Mouse (Mus musculus) heart, postnatal 14 days (tissue): ENCODE measurements around the gene Xpo5. TPM values are rescaled to one million over a fixed set of nuclear protein-coding genes. Genes with fewer than 3 reads are reported as not detected.
A peak's percentile ranks its signal among the peaks of the same experiment; 100 is the strongest.

Experiments
- DNase-seq, 2 experiments: peaks; one replicate each; pipeline ENCODE4 v3.0.0; 2021 to 2022
- intact Hi-C: fragments of 180-260 bp; cut with DNase I; formaldehyde crosslinking; loops from one replicate; pipeline ENCODE4 v1.15.1; 2025
- microRNA-seq, 2 experiments: library from miRNA; unstranded; fragments of <30 nt; microRNA quantifications; one replicate each; pipeline ENCODE4 v1.2.0; 2021 to 2022
- total RNA-seq, 2 experiments: library from RNA; stranded (reverse); gene quantifications; 2 replicates each; pipeline ENCODE4 v1.2.3; 2021

Gene Xpo5
- total RNA-seq, 2 experiments from 2014 or later, result 18.7 to 20.6 TPM

GRCm38 (mm10) chr17:46275506-46275905 lies 72.9 kb downstream of the Xpo5 start:
- no peak for DNase-seq
- intact Hi-C loops, result no loop called here

DNA sequence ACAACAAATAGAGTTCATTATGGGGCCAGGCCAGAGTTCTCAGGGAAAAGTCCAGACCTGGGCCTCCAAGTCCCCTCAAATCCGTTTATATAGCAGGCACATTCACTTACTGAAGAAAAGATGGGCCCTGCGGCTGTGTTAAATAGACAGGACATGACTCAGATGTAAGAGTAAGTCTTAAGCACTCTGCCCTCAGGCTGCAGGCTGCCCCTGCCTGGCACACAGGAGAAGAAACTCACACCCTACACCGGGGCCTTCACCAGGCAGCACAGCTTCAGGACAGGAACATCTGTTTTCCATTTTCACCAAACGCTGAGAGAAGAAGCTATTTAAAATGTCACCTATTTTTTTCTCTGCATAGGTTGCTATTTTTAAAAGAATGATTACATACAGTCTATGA lies 75.0 kb downstream of the Xpo5 start:
- intact Hi-C loops, result no loop called here
- no peak for DNase-seq

- DNase-seq, result no peak
- intact Hi-C loops, result no loop called here
Measured at GRCm38 (mm10) chr17:46278011-46278765, 75.6 kb downstream of the Xpo5 start.

DNA sequence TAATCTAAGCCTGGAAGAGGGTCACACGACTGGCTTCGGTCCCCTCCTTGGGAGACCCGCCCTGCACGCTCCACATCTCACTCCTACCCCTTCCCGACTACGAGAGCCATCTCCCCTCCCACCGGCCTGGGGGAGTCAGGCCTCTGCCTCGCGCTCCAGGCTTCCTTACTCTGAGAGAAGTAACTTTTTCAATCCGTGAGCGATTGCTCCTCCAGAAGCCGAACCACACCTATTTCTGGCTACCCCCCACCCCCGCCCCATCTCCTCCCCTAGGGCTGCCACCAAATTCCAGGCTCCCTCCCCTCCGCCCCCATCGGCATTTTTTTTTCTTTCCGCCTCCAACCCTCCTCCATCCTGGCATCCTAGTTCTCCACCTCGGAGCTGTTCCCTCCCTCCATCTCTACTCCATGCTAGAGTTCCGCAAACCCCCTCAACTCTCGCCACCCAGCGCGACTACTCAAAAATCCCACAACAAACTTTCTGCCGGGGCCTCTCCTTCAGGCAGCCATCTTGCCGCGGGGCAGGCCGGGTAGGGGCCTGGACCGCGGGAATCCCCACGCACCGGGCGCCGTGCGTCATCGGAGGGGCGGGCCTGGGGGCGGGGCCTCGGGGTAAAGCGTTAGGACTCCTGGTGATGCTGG lies 80.0 kb downstream of the Xpo5 start, which contains the start of gene Tjap1:
TSS of gene Tjap1 (minus strand) at position 544 of the 641 bp plus-strand sequence.
- intact Hi-C loops, result no loop called here

DNA sequence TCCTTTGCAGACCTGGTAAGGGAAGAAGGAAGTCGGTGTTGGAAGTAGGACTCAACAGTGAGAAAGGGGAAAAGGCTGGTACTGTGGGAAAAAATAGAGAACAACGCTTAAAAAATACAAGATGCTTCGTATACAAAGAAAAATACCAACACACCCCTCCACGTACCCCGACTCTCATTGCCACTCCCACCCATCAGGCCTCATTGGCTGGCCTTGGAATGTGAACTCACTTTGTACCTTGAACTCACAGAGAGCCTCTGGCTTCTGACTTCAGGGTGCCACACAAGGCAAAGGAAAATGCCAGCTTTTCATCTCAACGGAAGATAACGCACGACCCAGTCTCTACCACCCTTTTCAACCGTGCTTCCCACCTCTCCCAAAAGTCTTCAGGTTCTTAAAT lies 80.6 kb downstream of the Xpo5 start:
- no peak for DNase-seq

More for the DNA sequence above, 80.0 kb downstream of the Xpo5 start, which contains the start of gene Tjap1:
- peak; percentile 89 to 91 for DNase-seq

GRCm38 (mm10) chr17:46283911-46284310 lies 81.3 kb downstream of the Xpo5 start:
- DNase-seq, result no peak
- intact Hi-C loops, result no loop called here

More for the DNA sequence above, 80.6 kb downstream of the Xpo5 start:
- intact Hi-C loops, result no loop called here

GRCm38 (mm10) chr17:46284653-46285052 lies 82.1 kb downstream of the Xpo5 start:
- intact Hi-C loops, result no loop called here
- DNase-seq, result no peak

GRCm38 (mm10) chr17:46285407-46285806 lies 82.8 kb downstream of the Xpo5 start:
- intact Hi-C loops, result no loop called here
- no peak for DNase-seq

DNA sequence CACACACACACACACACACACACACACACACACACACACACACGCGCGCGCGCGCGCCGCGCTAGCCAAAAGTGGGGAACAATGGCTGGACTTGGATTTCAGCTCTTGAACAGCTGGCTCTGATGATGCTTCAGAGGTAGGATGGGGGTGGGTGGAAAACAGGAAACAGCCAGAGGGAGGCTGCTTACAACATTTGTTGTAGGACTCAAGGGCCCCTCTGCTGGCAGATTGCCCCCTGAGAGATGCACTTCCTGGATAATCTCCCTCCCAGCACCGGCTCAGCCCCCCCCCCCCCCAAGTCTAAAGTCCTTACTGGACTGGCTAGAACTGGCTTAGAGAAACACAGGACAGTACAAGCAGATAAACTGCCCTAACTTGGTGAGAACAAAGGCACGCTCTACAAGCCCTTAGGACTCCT lies 85.1 kb downstream of the Xpo5 start:
- peak; percentile 77 to 80 for DNase-seq
- intact Hi-C loops, result no loop called here

Small RNA genes within 50 kb of the gene (microRNA-seq; reads per million reads assigned to microRNA genes)
- gene Mir693, result 0 reads per million in 2 experiments

Other genes with a start within 250 kb of the Xpo5 start
- gene Vegfa, start 170.4 kb upstream of the Xpo5 start, total RNA-seq, result 100 to 1,000 TPM; 275 TPM
- 100 to 1,000 TPM; 115 to 119 TPM for gene Mrps18a, start 91.8 kb upstream of the Xpo5 start, total RNA-seq
- gene Rsph9, start 58.6 kb upstream of the Xpo5 start, total RNA-seq, result 1 to 10 TPM; 1.1 to 1.4 TPM
- gene Mad2l1bp, start 49.2 kb upstream of the Xpo5 start, total RNA-seq, result 10 to 100 TPM; 22.2 to 27.6 TPM
- gene Gtpbp2, start 41.8 kb upstream of the Xpo5 start, total RNA-seq, result 10 to 100 TPM; 85.3 TPM
- 10 to 100 TPM in 1 of 2 experiments, 1 to 10 TPM in 1; 9.7 to 10.6 TPM for gene Polh, start 137 bp upstream of the Xpo5 start, total RNA-seq
- 10 to 100 TPM; 19.1 to 27.3 TPM for gene Polr1c, start 45.3 kb downstream of the Xpo5 start, total RNA-seq
- gene Yipf3, start 45.3 kb downstream of the Xpo5 start, total RNA-seq, result 10 to 100 TPM; 72.4 to 77.7 TPM
- under 1 TPM; 0.50 to 0.85 TPM for gene Lrrc73, start 50.7 kb downstream of the Xpo5 start, total RNA-seq
- 10 to 100 TPM; 40.6 to 42.9 TPM for gene Tjap1, start 80.2 kb downstream of the Xpo5 start, total RNA-seq
- gene Dlk2, start 94.6 kb downstream of the Xpo5 start, total RNA-seq, result under 1 TPM; 0.68 to 0.84 TPM
- 1 to 10 TPM; 4.6 to 5.4 TPM for gene Abcc10, start 125.6 kb downstream of the Xpo5 start, total RNA-seq
- gene Zfp318, start 180.9 kb downstream of the Xpo5 start, total RNA-seq, result 10 to 100 TPM; 19.2 TPM
- gene Crip3, start 226.1 kb downstream of the Xpo5 start, total RNA-seq, result 1 to 10 TPM in 1 of 2 experiments, under 1 TPM in 1; 0.79 to 2.3 TPM
- not detected for gene Slc22a7, start 235.7 kb downstream of the Xpo5 start, total RNA-seq